Mouse (Mus musculus): ENCODE data around the gene Med29.

GRCm38 (mm10) chr7:28371514-28371989 is 21.0 kb downstream of the Med29 start:
- TF ChIP-seq CTCF (IDR thresholded peaks at IDR 0.05; ENCODE audit: low read depth, low read length) (no peak), GATA1 (IDR thresholded peaks at IDR 0.05; ENCODE audit: borderline replicate concordance, low read length) (no peak)

All from G1E (cell line).